ENCODE assay signal across 13 mouse cellular contexts in genomic region chr12:7637629-7638028, GRCm38 (mm10).
"Had no signal": no experiment of that assay in that cellular context is flagged by ENCODE, and none has a peak within 500 bp of the region (broad histone marks: within the 10 kb centered on the region; RNA-seq: fewer than 3 reads in every experiment).

No protein-coding gene starts in this region.

- DNase-seq: layer of hippocampus, adult 9-11 months; liver; liver, embryonic 13.5 days; liver, postnatal 0 days; retina, postnatal 1 day; right cerebral cortex, postnatal 4 days; spleen, adult 18-20 months; thymus, adult 2 months; thymus, postnatal 25 days had no signal

- H3K4me3 ChIP-seq: limb, embryonic 12.5 days; liver, embryonic 13.5 days; midbrain, embryonic 12.5 days; stomach, embryonic 15.5 days had no signal

- H3K4me1 ChIP-seq: limb, embryonic 12.5 days; liver, embryonic 13.5 days; midbrain, embryonic 12.5 days; stomach, embryonic 15.5 days had no signal

- H3K27ac ChIP-seq: limb, embryonic 12.5 days; liver, embryonic 13.5 days; midbrain, embryonic 12.5 days; stomach, embryonic 15.5 days had no signal

- H3K4me2 ChIP-seq: limb, embryonic 12.5 days; liver, embryonic 13.5 days; midbrain, embryonic 12.5 days; stomach, embryonic 15.5 days had no signal

- H3K27me3 ChIP-seq: limb, embryonic 12.5 days; liver, embryonic 13.5 days; midbrain, embryonic 12.5 days; stomach, embryonic 15.5 days had no signal

- H3K9me3 ChIP-seq: limb, embryonic 12.5 days; liver, embryonic 13.5 days; midbrain, embryonic 12.5 days; stomach, embryonic 15.5 days had no signal

- H3K36me3 ChIP-seq: limb, embryonic 12.5 days; liver, embryonic 13.5 days; midbrain, embryonic 12.5 days; stomach, embryonic 15.5 days had no signal

- ATAC-seq: liver, postnatal 0 days; midbrain, embryonic 16.5 days had no signal

- H3K9ac ChIP-seq: limb, embryonic 12.5 days; liver, embryonic 13.5 days; liver, postnatal 0 days; midbrain, embryonic 12.5 days; stomach, embryonic 15.5 days had no signal
